Mouse (Mus musculus) lung, adult 2 months (tissue): ENCODE results near the gene Vps8.

ENCODE experiments used
- CTCF ChIP-seq: fragments of 200-500 bp; IDR thresholded peaks from 2 replicates; pipeline ENCODE4 v1.5.1; 2011; ENCODE audit warnings: mild to moderate bottlenecking, low read length, control low read depth; ENCODE audit not compliant: insufficient read depth
- POLR2A ChIP-seq: fragments of 200-500 bp; IDR thresholded peaks from 2 replicates; pipeline ENCODE4 v1.6.1; 2011; ENCODE audit warnings: low read depth, mild to moderate bottlenecking, control low read depth, low read length, borderline replicate concordance; ENCODE audit errors: extremely low read depth

DNA sequence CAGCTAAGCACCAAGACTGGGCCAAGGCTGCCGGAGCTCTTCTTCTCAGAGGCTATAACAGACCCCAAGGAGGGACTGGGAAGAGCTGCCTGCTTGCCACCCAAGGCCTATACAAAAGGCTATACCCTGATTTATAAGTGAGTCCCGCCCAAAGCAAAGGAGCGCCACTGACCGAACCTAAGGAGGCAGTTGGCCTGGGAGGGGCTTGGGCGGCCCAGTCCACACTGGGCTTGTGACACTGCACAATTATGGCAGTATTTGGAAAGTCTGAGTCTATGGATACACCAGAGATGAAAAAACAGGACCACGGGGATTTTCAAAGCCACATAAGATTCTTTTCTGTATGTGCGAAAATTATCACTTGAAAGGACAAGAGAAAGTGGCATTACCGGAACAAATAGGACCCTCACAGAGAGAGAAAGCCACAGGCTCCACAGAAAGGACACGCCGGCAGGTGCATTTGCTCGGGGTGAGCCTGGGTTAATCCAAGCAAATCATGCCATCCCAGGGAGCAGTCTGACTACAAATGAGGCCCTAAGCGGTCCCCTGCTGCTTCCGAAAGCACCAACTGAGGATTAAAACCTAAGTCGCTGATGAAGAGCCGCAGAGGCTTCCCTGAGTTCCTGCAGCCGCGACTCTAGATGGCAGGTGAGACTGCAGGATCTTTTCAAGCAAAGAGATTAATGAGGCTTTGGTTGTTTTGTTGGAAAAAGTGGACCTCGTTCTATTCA lies 241.9 kb downstream of the Vps8 start:
- TF ChIP-seq POLR2A (no peak), CTCF (no peak)
